Mouse (Mus musculus) monocyte, adult 59 days (primary cell): ENCODE measurements around the gene Cachd1. TPM values are rescaled to one million over a fixed set of nuclear protein-coding genes. Genes with fewer than 3 reads are reported as not detected.

Experiments
- total RNA-seq, 2 experiments: library from RNA; stranded (reverse); gene quantifications; one replicate each; pipeline ENCODE4 v1.2.4; 2023

Cachd1 gene
- total RNA-seq = under 1 TPM; 0.09 to 0.34 TPM

DNA sequence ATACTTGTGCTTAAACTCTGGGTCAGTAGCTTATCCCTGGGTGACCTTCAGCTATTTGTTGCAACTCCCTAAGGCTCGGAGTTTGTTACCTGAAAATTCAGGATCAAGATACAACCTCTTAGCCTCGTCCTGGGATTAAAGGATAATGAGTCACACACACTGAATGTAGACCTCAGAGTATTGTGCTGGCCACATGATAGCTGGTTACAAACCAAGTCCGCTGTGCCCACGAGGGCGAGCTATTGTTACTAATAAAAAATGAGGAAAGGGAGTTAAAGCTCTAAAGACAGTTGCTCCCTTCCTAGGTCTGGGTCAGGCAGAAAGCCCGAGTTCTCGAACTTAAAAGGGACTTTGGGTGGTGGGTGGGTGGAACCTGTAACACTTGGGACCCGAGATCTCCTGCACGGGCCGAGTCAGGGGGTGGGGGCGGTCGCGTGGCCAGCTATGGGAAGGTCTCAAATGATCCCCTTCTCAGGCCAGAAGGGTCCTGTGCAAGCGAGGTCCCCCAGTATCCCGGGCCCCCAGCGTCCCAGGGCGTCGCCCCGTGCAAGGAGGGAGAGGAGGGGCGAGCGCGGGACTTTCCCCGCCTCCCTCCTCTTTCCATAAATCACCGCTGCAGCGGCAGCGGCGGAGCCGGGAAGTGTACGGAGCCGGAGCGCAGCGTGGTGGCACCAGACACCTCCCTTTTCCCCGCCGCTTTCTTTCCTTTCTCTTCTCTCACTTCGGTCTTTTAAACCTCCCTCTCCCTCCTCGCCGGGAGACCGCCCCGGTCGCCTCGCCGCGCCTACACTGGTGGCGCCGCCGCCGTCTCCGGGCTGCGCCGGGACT is at the start of gene Cachd1:
Gene Cachd1, plus strand, starts transcription at position 633 of the 828 bp plus-strand sequence.

DNA sequence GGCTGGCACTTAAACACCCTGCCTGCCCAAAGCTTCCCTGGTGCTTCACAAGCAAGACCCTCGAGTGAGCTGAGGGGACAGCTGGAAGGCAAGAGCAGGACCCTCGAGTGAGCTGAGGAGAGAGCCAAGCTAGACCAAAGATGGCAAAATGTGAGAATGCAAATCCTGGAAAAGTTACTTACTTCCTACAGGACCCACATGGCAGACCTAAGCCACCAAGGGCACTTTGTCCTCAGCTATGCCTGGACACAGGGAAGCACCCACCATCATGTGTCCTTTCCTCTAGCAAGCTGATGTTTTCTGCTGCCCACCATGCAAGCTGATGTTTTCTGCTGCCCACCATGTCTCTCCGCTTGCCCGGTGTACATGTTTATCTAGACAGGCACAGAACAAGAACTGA is 244.1 kb downstream of the Cachd1 start, which contains the start of gene Gm10577:
Gene Gm10577, minus strand, starts transcription at position 101 of the 400 bp plus-strand sequence.

DNA sequence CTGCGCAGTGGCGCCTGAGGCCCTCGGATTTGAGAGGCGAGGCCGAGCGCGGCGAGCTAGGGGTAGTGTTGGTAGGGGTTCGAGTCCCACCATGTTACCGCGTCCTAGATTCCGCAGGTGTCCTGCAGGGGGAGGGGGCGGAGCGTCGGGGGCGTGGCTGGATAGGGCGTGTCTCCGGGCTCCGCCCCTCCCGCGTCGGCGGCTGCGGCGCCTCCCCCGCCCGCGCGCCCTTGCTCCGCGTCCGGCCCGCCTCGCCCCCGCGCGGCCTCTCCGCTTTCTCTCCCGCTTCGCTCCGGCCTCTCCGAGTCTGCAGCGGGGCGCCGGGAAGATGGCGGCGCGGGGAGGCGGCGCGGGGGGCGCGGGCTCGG is 292.3 kb downstream of the Cachd1 start, which contains the start of gene Raver2:
Gene Raver2, plus strand, starts transcription at position 198 of the 368 bp plus-strand sequence.

Other genes with a start within 250 kb of the Cachd1 start
- not detected for gene Gm10577, start 244.0 kb downstream of the Cachd1 start, total RNA-seq